Mouse (Mus musculus) erythroblast, embryonic 14.5 days (primary cell): ENCODE data around the gene Mybpc2. TPM values are rescaled to one million over a fixed set of nuclear protein-coding genes. Genes with fewer than 3 reads are reported as not detected.

Experiments
- H3K27me3 ChIP-seq: 2 replicates; pipeline ENCODE4 v1.6.1; 2012; ENCODE audit warnings: inconsistent platforms; ENCODE audit not compliant: control insufficient read depth
- H3K36me3 ChIP-seq: 2 replicates; pipeline ENCODE4 v1.6.1; 2012; ENCODE audit warnings: mild to moderate bottlenecking, inconsistent platforms; ENCODE audit not compliant: control insufficient read depth
- H3K4me1 ChIP-seq: 2 replicates; pipeline ENCODE4 v1.6.1; 2012; ENCODE audit warnings: inconsistent platforms; ENCODE audit not compliant: control insufficient read depth
- H3K4me3 ChIP-seq: replicated peaks from 2 replicates; pipeline ENCODE3; 2012; ENCODE audit warnings: moderate library complexity, mild to moderate bottlenecking, inconsistent platforms
- H3K9me3 ChIP-seq: 2 replicates; pipeline ENCODE4 v1.6.1; 2012; ENCODE audit warnings: low read length, inconsistent platforms, mixed read lengths; ENCODE audit not compliant: control insufficient read depth
- GATA1 ChIP-seq: IDR thresholded peaks from 2 replicates; pipeline ENCODE4 v1.6.1; 2012; ENCODE audit warnings: low read length, inconsistent platforms, mixed read lengths
- TAL1 ChIP-seq: IDR thresholded peaks from 3 replicates; pipeline ENCODE4 v1.6.1; 2012; ENCODE audit warnings: low read length, inconsistent platforms, mixed read lengths
- polyA plus RNA-seq: library from polyadenylated mRNA; stranded (reverse); fragments of >175 nt; gene quantifications from 2 replicates; pipeline ENCODE4 v1.2.3, GENCODE M21; 2012

Gene Mybpc2
- polyA plus RNA-seq, 1 experiment, result not detected

DNA sequence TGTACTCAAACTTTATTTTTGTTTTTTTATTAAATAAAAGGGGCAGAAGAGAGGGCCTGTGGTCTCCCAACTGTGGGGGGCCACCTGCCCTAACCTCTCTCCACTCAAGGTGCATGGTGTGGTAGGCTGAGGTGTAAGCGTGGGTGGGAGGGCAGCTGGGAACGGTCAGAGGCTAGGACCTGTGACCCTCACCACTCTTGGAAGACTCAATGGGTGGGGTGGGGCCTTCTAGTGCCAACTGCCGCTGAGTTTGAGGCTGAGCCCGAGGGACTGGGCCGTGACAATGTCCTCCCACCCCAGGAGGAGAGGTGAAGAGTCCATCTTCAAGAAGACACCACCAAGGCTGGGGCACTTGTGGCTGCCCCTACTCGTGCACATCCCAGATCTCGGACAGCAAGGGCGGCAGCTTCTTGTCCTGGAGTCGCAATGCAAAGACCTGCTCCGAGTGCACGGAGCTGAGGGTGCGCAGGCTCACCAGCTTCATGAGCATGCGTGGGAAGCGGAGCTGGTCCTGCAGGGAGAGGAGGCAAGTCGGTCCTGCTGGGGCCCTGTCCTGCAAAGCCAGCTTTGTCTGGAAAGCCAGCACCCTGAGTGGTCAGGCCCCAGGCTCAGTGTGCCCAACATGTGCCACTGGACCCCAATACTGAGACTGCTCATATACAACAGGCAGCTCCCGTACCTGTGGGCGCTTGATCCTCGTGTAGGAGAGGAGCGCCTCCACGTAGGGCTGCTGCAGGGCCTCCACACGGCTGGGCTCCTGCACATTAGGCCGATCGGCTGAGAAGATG, 25.4 kb upstream of the Mybpc2 start:
- Histone ChIP-seq H3K4me3 (no peak overlapping the region), H3K4me1 (peaks cover 59% of the 10 kb centered on the region), H3K36me3 (peaks cover 64% of the 10 kb centered on the region), H3K27me3 (no peaks in the 10 kb centered on the region), H3K9me3 (peaks cover 18% of the 10 kb centered on the region)
- TF ChIP-seq GATA1 (no peak), TAL1 (no peak)

DNA sequence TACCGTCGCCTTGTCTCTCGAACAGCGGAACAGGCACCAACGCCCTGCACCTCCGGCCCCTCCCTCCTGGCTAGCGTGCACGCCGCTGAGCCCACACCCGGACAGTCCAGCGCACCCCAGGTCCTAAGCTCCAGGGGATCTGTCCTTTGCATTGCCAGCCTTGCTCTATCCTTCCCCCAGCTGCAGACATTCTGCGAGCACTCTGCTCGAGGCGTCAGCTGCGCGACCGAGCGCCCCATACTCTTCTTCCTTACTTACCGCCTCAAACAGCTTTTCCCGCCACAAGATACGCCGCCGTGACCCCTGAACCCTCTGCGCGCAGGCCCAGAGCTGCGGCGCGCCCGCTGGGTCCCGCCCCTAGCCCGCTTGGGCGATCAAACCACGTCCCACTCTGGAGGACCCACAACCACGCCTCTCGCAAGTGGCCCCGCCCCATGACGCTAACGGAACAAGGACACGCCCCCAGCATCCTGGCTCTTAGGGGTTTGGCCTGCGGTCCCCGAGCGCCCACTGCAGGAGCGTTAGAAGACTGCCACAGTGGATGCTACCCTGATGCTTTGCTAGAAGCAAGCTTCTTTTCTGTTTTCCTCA, 24.1 kb upstream of the Mybpc2 start, which contains the start of gene Pold1:
Gene Pold1, minus strand, starts transcription at position 353 of the 591 bp plus-strand sequence.
- H3K9me3 ChIP-seq, result peaks cover 18% of the 10 kb centered on the region
- TF ChIP-seq GATA1 (no peak), TAL1 (no peak)
- H3K4me1 ChIP-seq, result peaks cover 57% of the 10 kb centered on the region
- H3K36me3 ChIP-seq, result peaks cover 73% of the 10 kb centered on the region
- H3K27me3 ChIP-seq, result no peaks in the 10 kb centered on the region
- peak within 1 kb of the TSS; percentile 78 for H3K4me3 ChIP-seq

DNA sequence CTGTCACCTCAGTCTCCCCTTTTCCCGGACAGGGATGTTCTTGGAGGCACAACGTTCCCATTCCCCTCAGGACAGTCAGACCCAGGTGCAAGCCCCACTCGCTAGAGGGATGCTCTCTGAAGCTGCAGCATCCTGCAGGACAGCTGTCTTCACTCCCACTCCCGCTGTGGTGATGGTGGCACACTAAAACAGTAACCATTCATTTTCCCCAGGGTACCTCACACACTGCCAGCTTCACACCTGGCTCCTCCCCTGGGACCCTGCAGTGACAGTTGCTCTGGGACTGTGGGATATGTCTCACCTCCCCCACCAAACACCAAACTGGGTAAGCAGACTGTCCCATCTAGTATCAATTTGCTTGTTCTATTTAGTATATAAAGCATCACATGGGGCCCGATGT, 23.3 kb upstream of the Mybpc2 start:
- H3K4me1 ChIP-seq, result peaks cover 49% of the 10 kb centered on the region

DNA sequence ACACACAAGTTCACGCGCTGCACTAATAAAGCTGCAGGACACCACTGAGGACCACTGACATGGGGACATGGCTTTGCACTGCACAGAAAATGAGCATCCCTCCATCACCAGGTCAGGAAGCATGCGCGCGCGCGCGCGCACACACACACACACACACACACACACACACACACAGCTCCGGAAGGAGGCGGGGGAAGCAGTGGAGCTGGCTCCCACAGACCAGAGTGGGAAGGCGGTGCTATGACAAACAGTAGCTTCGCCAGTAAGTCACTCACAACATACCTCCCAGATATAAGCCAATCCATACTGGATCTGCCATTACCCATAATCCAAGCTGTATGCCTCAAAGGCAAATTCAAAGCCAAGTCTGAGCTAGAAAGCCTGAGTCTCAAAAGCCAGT, 22.6 kb upstream of the Mybpc2 start:
- H3K4me1 ChIP-seq, result peaks cover 42% of the 10 kb centered on the region
- no peaks in the 10 kb centered on the region for H3K27me3 ChIP-seq
- H3K36me3 ChIP-seq, result peaks cover 79% of the 10 kb centered on the region
- peak overlapping the region; percentile 78 for H3K4me3 ChIP-seq
- H3K9me3 ChIP-seq, result peaks cover 11% of the 10 kb centered on the region
- TF ChIP-seq GATA1, result no peak
- no peak for TF ChIP-seq TAL1

More for the DNA sequence above, 23.3 kb upstream of the Mybpc2 start:
- Histone ChIP-seq H3K27me3 (no peaks in the 10 kb centered on the region), H3K9me3 (peaks cover 18% of the 10 kb centered on the region), H3K4me3 (peak overlapping the region; percentile 78), H3K36me3 (peaks cover 79% of the 10 kb centered on the region)
- TF ChIP-seq TAL1, result no peak
- no peak for TF ChIP-seq GATA1

DNA sequence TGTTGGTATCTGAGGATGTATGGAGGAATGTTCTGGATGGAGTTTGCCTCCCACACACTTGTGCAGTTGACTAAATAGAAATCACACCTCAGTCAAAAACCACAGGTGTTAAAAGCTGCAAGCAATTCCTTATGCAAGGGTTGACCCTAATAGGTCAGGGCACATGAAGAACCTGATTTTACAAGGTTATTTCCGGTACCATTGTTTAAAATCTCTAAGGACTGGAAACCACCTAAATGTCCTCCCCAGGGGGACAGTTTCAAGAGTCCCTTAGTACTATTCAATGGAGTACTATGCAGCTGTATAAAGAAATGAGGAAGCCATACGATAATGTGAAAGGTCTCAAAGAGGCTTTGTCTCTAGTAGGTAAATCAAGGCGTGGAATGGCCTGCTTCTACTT, 21.8 kb upstream of the Mybpc2 start:
- Histone ChIP-seq H3K9me3 (peaks cover 4% of the 10 kb centered on the region), H3K4me3 (no peak overlapping the region), H3K36me3 (peaks cover 79% of the 10 kb centered on the region), H3K27me3 (no peaks in the 10 kb centered on the region), H3K4me1 (peaks cover 36% of the 10 kb centered on the region)
- TF ChIP-seq TAL1, result no peak
- TF ChIP-seq GATA1, result no peak

DNA sequence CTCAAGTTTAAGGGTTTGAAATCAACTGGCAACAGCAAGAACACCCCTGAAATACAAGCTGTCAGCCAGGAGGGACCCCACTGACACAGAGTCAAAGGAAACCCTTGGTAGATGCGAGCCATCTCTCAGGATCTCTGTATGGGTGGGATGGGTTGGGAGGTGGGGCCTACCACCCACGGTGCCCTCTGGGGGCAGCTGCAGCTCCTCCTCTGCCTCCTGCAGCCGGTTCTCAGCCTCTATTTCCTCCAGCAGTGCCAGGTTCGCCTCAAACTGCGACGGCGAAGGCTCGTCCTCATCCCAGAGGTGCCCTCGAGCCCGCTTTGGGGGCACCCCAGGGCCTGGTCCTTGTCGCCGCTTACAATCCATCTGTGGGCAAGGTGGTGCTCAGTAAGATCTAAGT, 18.6 kb upstream of the Mybpc2 start:
- peaks cover 2% of the 10 kb centered on the region; the same call in 1 of the 2 replicates for H3K9me3 ChIP-seq
- no peak overlapping the region for H3K4me3 ChIP-seq
- no peak for TF ChIP-seq GATA1
- no peak for TF ChIP-seq TAL1
- peaks cover 91% of the 10 kb centered on the region for H3K36me3 ChIP-seq
- H3K4me1 ChIP-seq, result peaks cover 20% of the 10 kb centered on the region
- no peaks in the 10 kb centered on the region for H3K27me3 ChIP-seq

DNA sequence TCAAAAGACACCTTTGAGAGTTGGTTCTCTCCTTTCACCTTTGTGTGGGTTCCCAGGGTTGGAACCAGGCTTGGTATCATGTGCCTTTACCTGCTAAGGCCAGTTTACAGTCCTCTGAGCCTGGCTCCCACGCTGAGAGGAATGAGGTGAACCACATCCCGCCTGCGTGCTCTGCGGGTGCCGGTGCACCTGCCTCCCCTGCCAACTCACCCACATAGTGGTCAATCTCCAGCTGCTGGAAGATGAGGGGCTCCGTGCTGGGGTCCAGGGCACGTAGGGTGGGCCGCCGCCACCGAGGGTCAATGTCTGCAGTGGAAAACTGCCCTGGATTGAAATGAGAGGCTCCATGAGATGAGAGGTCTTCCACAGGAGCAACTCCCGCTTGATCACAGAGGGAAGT, 18.1 kb upstream of the Mybpc2 start:
- H3K4me3 ChIP-seq, result no peak overlapping the region
- TF ChIP-seq TAL1, result no peak
- TF ChIP-seq GATA1, result no peak
- H3K27me3 ChIP-seq, result no peaks in the 10 kb centered on the region
- peaks cover 2% of the 10 kb centered on the region; the same call in 1 of the 2 replicates for H3K9me3 ChIP-seq
- H3K36me3 ChIP-seq, result peaks cover 93% of the 10 kb centered on the region
- peaks cover 15% of the 10 kb centered on the region for H3K4me1 ChIP-seq

DNA sequence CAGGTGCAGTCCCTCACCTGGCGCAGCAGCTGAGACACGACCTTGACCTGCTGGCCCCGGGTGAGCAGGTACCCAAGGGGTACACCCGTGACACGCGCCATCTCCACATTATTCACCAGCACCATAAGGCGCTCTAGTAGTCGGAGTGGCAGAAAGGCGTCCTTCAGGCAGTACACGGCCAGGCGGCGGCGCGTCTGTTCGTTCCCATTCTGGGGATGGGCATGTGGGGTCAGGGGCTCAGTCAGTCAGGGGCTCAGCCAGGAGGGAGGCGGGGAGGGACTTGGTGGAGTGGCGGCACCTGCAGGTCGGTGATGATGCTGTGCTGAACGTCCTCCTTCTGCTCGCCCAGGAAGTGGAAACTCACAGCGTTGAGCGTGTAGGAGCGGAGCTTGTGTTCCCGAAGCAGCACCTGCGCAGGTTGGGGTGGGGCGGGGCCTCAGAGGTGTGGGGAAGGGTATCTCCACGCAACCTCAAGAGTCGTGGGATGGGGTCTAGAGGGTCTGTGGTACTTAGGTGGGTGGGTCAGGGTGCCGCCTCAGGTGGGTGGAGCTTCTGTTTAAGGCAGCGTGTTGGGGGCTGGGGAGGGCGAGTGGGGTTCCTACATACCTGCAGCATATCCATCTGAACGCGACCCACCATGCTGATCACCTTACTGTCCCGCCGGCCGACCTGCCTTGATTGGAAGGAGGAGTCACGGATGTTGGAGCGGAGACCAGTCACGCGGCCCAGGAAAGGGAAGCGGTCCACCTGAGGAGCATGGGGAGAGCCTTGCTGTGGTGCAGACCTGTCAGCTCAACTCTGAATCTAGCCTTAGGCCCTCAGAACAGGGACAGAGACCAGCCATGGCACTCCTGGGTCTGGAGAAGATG, 14.5 kb upstream of the Mybpc2 start:
- Histone ChIP-seq H3K4me1 (no peaks in the 10 kb centered on the region), H3K4me3 (no peak overlapping the region), H3K36me3 (peaks cover 100% of the 10 kb centered on the region), H3K27me3 (no peaks in the 10 kb centered on the region), H3K9me3 (peaks cover 2% of the 10 kb centered on the region; the same call in 1 of the 2 replicates)
- TF ChIP-seq TAL1 (no peak), GATA1 (no peak)

DNA sequence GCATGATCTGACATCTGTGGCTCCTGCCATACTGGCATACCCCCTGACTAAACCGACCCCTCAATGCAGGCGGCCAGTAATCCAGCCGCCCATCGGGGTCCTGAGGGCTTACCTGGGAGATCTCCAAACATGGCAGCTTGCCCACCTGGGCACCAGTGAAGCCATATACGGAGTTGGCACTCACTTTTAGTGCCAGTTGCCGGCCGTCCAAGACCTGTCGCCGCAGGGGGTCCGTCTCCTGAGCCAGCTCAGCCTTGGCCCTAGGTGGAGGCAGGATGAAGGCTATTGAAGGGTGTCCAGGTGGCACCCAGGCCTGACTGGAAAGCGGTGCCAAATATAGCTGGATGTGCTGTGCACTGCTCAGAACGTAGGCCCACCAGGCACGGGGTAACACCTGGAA, 13.0 kb upstream of the Mybpc2 start:
- no peaks in the 10 kb centered on the region for H3K27me3 ChIP-seq
- peaks cover 100% of the 10 kb centered on the region for H3K36me3 ChIP-seq
- H3K9me3 ChIP-seq, result peaks cover 2% of the 10 kb centered on the region; the same call in 1 of the 2 replicates
- TF ChIP-seq GATA1, result no peak
- peaks cover 12% of the 10 kb centered on the region for H3K4me1 ChIP-seq
- no peak overlapping the region for H3K4me3 ChIP-seq
